Mouse (Mus musculus): ENCODE data around the gene Eri3.

Eri3 gene

GRCm38 (mm10) chr4:117581626-117582025 is 31.5 kb downstream of the Eri3 start:
- no peak for DNase-seq

- no peak for DNase-seq
Measured at GRCm38 (mm10) chr4:117585995-117586394, 35.8 kb downstream of the Eri3 start.

GRCm38 (mm10) chr4:117587447-117587846 is 37.3 kb downstream of the Eri3 start:
- DNase-seq: peak in 1 of 2 experiments; percentile 16

GRCm38 (mm10) chr4:117589081-117589660 is 39.0 kb downstream of the Eri3 start:
- no peak for DNase-seq

GRCm38 (mm10) chr4:117590781-117591180 is 40.6 kb downstream of the Eri3 start:
- no peak for DNase-seq

- DNase-seq: no peak
Measured at GRCm38 (mm10) chr4:117592206-117592605, 42.0 kb downstream of the Eri3 start.

GRCm38 (mm10) chr4:117595293-117595692 is 45.1 kb downstream of the Eri3 start:
- no peak for DNase-seq

GRCm38 (mm10) chr4:117599986-117600565 is 49.9 kb downstream of the Eri3 start:
- no peak for DNase-seq

- DNase-seq: no peak
Measured at GRCm38 (mm10) chr4:117601338-117601776, 51.2 kb downstream of the Eri3 start.

- peak; percentile 40 to 51 for DNase-seq
Measured at GRCm38 (mm10) chr4:117605099-117605953, 55.2 kb downstream of the Eri3 start.

GRCm38 (mm10) chr4:117605954-117606227 is 55.7 kb downstream of the Eri3 start:
- no peak for DNase-seq

GRCm38 (mm10) chr4:117606831-117607610 is 56.9 kb downstream of the Eri3 start:
- DNase-seq: no peak

- DNase-seq: peak in 1 of 2 experiments; percentile 50
Measured at GRCm38 (mm10) chr4:117608265-117608664, 58.1 kb downstream of the Eri3 start.

- no peak for DNase-seq
Measured at GRCm38 (mm10) chr4:117609371-117610039, 59.3 kb downstream of the Eri3 start.

GRCm38 (mm10) chr4:117611385-117611784 is 61.2 kb downstream of the Eri3 start:
- DNase-seq: no peak

GRCm38 (mm10) chr4:117611814-117612213 is 61.6 kb downstream of the Eri3 start:
- DNase-seq: no peak

- no peak for DNase-seq
Measured at GRCm38 (mm10) chr4:117612713-117613112, 62.5 kb downstream of the Eri3 start.

GRCm38 (mm10) chr4:117613153-117613773 is 63.1 kb downstream of the Eri3 start:
- no peak for DNase-seq

GRCm38 (mm10) chr4:117616600-117616999 is 66.4 kb downstream of the Eri3 start:
- DNase-seq: no peak

- no peak for DNase-seq
Measured at GRCm38 (mm10) chr4:117622270-117622669, 72.1 kb downstream of the Eri3 start.

- no peak for DNase-seq
Measured at GRCm38 (mm10) chr4:117623025-117623424, 72.9 kb downstream of the Eri3 start.

- peak; percentile 51 to 67 for DNase-seq
Measured at GRCm38 (mm10) chr4:117624660-117625059, 74.5 kb downstream of the Eri3 start.

Data from kidney, postnatal 25 days (tissue).